Mouse (Mus musculus) limb, embryonic 10.5 days (tissue): ENCODE data around the gene Plekhg3. TPM values are rescaled to one million over a fixed set of nuclear protein-coding genes. Genes with fewer than 3 reads are reported as not detected.
A peak's percentile ranks its signal among the peaks of the same experiment; 100 is the strongest.

Experiments
- DNase-seq: peaks from one replicate; pipeline ENCODE4 v3.0.0-alpha.2; 2017; ENCODE audit warnings: low spot score
- H3K27ac ChIP-seq: fragments of 300-500 bp; sonication (generic); 2 replicates; pipeline ENCODE4 v1.5.1; 2016; ENCODE audit warnings: mild to moderate bottlenecking
- H3K27me3 ChIP-seq: fragments of 300-500 bp; sonication (generic); 2 replicates; pipeline ENCODE4 v1.6.1; 2016; ENCODE audit warnings: low read depth, mild to moderate bottlenecking; ENCODE audit not compliant: poor library complexity, severe bottlenecking
- H3K36me3 ChIP-seq: fragments of 300-500 bp; sonication (generic); 2 replicates; pipeline ENCODE4 v1.6.1; 2016; ENCODE audit warnings: mild to moderate bottlenecking, moderate library complexity
- H3K4me1 ChIP-seq: fragments of 300-500 bp; sonication (generic); 2 replicates; pipeline ENCODE4 v1.6.1; 2016
- H3K4me3 ChIP-seq: fragments of 300-500 bp; sonication (generic); 2 replicates; pipeline ENCODE4 v1.5.1; 2016; ENCODE audit warnings: mild to moderate bottlenecking, moderate library complexity
- H3K9me3 ChIP-seq: fragments of 300-500 bp; sonication (generic); replicated peaks from 2 replicates; pipeline ENCODE4 v1.6.1; 2016; ENCODE audit warnings: mild to moderate bottlenecking
- WGBS: fragments of 180-500 bp; shearing (Covaris S2); methylation state at CpG from one replicate; pipeline ENCODE4 v1.1.7; 2016; 5-methylcytosine and 5-hydroxymethylcytosine counted together
- polyA plus RNA-seq: library from polyadenylated mRNA; unstranded; fragments of >200 nt; fragmentation: Nextera tagmentation; extraction: Ambion mirVana; gene quantifications from 2 replicates; pipeline ENCODE4 v1.2.1, GENCODE M21; 2016

Plekhg3 gene
- polyA plus RNA-seq, 1 experiment from 2014 or later: 6.2 TPM

GRCm38 (mm10) chr12:76532926-76533376 lies 2.3 kb downstream of the Plekhg3 start:
- Histone ChIP-seq H3K9me3 (no peaks in the 10 kb centered on the region), H3K4me3 (peak overlapping the region; percentile 85), H3K4me1 (peaks cover 64% of the 10 kb centered on the region), H3K27ac (peak overlapping the region; percentile 94), H3K36me3 (0 out of 2 replicates have a peak, but pooled peaks cover 2% of the 10 kb centered on the region), H3K27me3 (peaks cover 45% of the 10 kb centered on the region)
- WGBS: under 1% methylated on average over 31 of the region's 31 CpGs
- no peak for DNase-seq

GRCm38 (mm10) chr12:76533377-76534222 lies 2.9 kb downstream of the Plekhg3 start:
- 0% methylated on average over 73 of the region's 74 CpGs for WGBS
- H3K27ac ChIP-seq: peak overlapping the region; percentile 94
- peaks cover 64% of the 10 kb centered on the region for H3K4me1 ChIP-seq

GRCm38 (mm10) chr12:76534233-76534632 lies 3.5 kb downstream of the Plekhg3 start:
- Histone ChIP-seq H3K27ac (peak overlapping the region; percentile 94), H3K4me1 (peaks cover 64% of the 10 kb centered on the region), H3K4me3 (peak overlapping the region; percentile 85), H3K36me3 (0 out of 2 replicates have a peak, but pooled peaks cover 2% of the 10 kb centered on the region), H3K9me3 (no peaks in the 10 kb centered on the region), H3K27me3 (peaks cover 45% of the 10 kb centered on the region)
- WGBS: 2% methylated on average over 11 of the region's 11 CpGs
- no peak for DNase-seq

More at GRCm38 (mm10) chr12:76533377-76534222, 2.9 kb downstream of the Plekhg3 start:
- Histone ChIP-seq H3K4me3 (peak overlapping the region; percentile 85), H3K27me3 (peaks cover 45% of the 10 kb centered on the region), H3K9me3 (no peaks in the 10 kb centered on the region), H3K36me3 (0 out of 2 replicates have a peak, but pooled peaks cover 2% of the 10 kb centered on the region)
- DNase-seq: peak; percentile 87

- 16% methylated on average over 9 of the region's 9 CpGs for WGBS
- Histone ChIP-seq H3K27me3 (peaks cover 45% of the 10 kb centered on the region), H3K27ac (peak overlapping the region; percentile 94; the same call in 1 of the 2 replicates), H3K36me3 (peaks cover 6% of the 10 kb centered on the region; the same call in 1 of the 2 replicates), H3K9me3 (no peaks in the 10 kb centered on the region), H3K4me1 (peaks cover 64% of the 10 kb centered on the region), H3K4me3 (peak overlapping the region; percentile 85)
- DNase-seq: no peak
These were observed 4.1 kb downstream of the Plekhg3 start for GRCm38 (mm10) chr12:76534641-76535283.

- Histone ChIP-seq H3K27me3 (peaks cover 43% of the 10 kb centered on the region), H3K4me3 (peak overlapping the region; percentile 85), H3K9me3 (no peaks in the 10 kb centered on the region), H3K27ac (peak overlapping the region; percentile 46; the same call in 1 of the 2 replicates), H3K36me3 (peaks cover 6% of the 10 kb centered on the region; the same call in 1 of the 2 replicates), H3K4me1 (peaks cover 62% of the 10 kb centered on the region)
- no peak for DNase-seq
- 23% methylated on average over 9 of the region's 9 CpGs for WGBS
These were observed 4.8 kb downstream of the Plekhg3 start for GRCm38 (mm10) chr12:76535471-76535900.

GRCm38 (mm10) chr12:76536591-76537153 lies 6.0 kb downstream of the Plekhg3 start:
- H3K27me3 ChIP-seq: peaks cover 32% of the 10 kb centered on the region
- peaks cover 50% of the 10 kb centered on the region for H3K4me1 ChIP-seq
- peak overlapping the region; percentile 42; the same call in 1 of the 2 replicates for H3K27ac ChIP-seq
- peaks cover 6% of the 10 kb centered on the region; the same call in 1 of the 2 replicates for H3K36me3 ChIP-seq
- no peaks in the 10 kb centered on the region for H3K9me3 ChIP-seq
- no peak overlapping the region for H3K4me3 ChIP-seq
- no peak for DNase-seq
- 86% methylated on average over 8 of the region's 8 CpGs for WGBS

DNA sequence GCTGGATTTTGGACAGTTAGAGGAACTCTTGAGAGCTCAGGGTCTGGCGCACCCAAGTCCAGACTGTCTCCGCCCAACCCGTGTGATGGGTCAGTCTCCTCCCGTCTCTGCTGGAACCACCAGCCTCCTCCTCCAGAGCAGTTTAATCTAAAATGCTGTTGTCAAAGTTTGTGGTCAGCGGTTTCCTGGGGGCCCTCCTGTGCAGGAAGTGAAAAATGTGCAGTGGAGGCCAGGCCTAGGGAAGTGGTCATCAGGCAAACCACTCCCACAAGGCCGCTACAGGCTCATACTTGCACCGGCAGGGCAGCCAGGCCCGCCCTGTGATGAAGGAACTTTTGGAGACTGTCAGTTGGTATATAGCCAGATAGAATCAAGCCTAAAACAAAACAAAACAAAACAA lies 6.7 kb downstream of the Plekhg3 start:
- Histone ChIP-seq H3K4me3 (no peak overlapping the region), H3K9me3 (no peaks in the 10 kb centered on the region), H3K27me3 (peaks cover 26% of the 10 kb centered on the region), H3K4me1 (peaks cover 42% of the 10 kb centered on the region), H3K27ac (no peak overlapping the region), H3K36me3 (peaks cover 6% of the 10 kb centered on the region; the same call in 1 of the 2 replicates)
- WGBS: 90% methylated on average over 8 of the region's 8 CpGs
- DNase-seq: no peak

DNA sequence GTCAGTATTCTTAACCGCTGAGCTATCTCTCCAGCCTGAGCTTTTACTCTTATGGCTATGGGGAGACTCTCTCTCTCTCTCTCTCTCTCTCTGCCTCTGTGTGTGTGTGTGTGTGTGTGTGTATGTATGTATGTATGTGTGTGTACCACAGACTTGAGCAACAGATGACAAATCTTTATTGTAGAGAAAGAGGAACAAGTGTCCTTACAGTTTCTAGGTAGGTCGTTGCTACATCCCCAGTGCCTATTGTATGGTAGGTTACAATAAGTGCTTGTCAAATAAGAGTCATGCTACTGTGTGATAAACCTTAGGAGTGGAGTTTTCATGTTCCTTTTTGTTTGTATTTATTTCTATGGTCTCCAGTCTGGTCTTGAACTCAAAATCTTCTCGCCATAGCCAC lies 9.5 kb downstream of the Plekhg3 start:
- Histone ChIP-seq H3K36me3 (peaks cover 6% of the 10 kb centered on the region; the same call in 1 of the 2 replicates), H3K4me3 (no peak overlapping the region), H3K27me3 (peaks cover 7% of the 10 kb centered on the region; the same call in 1 of the 2 replicates), H3K9me3 (no peaks in the 10 kb centered on the region), H3K27ac (no peak overlapping the region), H3K4me1 (peaks cover 18% of the 10 kb centered on the region)
- no peak for DNase-seq
- 89% methylated on average over 3 of the region's 3 CpGs for WGBS

DNA sequence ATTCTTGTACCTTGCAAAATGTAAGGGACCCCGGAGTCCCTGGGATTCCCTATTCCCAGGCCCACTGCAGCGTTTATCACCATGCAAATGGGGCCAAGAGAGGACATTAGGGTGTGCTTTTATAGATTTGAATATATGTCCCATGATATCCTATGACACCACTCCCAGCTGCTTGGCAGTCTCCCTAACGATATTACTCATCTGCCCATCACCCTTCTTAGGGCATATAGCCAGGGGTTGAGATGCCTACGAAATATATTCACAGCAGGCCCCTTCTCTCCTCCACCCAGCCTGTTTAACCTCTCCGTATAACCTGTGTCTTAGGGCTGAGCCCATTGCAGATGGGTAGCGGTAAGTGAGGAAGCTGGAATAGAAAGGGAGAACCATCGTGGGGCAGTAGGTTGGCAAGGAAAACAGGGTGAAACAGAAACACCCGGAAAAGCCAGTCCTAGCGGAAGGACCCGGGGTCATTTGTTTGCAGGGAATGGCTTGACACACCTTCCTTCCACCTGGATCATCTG lies 10.1 kb downstream of the Plekhg3 start:
- H3K4me1 ChIP-seq: peaks cover 18% of the 10 kb centered on the region
- H3K9me3 ChIP-seq: no peaks in the 10 kb centered on the region
- H3K27ac ChIP-seq: no peak overlapping the region
- H3K36me3 ChIP-seq: peaks cover 6% of the 10 kb centered on the region; the same call in 1 of the 2 replicates
- DNase-seq: no peak
- WGBS: 81% methylated on average over 10 of the region's 10 CpGs
- no peak overlapping the region for H3K4me3 ChIP-seq
- peaks cover under 1% of the 10 kb centered on the region; the same call in 1 of the 2 replicates for H3K27me3 ChIP-seq

DNA sequence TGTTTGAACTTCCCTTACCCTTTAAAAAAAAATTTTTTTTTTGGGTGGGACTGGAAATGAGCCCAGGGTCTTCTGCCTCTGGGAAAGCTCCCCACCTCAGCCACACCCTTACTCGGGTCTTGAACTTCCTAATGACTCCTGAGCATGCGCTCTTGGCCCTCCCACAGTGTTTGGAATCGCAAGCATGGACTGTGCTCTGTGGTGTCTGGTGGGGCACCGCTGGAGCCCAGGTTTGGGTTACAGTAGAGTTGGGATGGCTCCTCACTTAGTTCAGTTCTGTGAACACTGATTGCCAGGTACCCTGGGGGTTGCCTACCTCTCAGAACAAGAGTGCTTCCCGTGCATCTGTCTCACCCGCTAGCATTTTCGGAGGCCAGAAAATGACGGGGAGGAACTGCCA lies 10.8 kb downstream of the Plekhg3 start:
- Histone ChIP-seq H3K27ac (no peak overlapping the region), H3K27me3 (no peaks in the 10 kb centered on the region), H3K4me3 (no peak overlapping the region), H3K4me1 (peaks cover 22% of the 10 kb centered on the region), H3K36me3 (peaks cover 6% of the 10 kb centered on the region; the same call in 1 of the 2 replicates), H3K9me3 (no peaks in the 10 kb centered on the region)
- WGBS: 53% methylated on average over 8 of the region's 8 CpGs
- DNase-seq: no peak

DNA sequence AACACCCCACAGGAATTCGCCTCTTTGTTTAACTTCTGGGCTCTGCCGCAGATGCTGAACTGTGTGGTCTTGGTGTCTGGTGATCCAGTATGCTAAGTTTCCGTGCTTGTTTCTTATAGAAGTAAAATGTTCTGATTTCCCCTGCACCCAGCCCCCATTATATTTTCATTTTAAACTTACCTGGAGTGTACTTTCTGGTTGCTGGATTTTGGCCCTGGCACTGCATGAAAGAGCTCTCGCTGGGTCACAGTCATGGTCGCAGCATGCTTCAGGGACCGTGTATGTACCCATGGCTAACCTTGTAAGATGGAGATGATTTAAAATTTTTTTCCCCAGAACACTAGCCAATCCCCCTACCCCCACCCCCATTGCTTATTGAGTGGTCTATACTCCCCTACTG lies 11.2 kb downstream of the Plekhg3 start:
- H3K27ac ChIP-seq: no peak overlapping the region
- WGBS: 88% methylated on average over 6 of the region's 6 CpGs
- no peak for DNase-seq
- peaks cover 22% of the 10 kb centered on the region for H3K4me1 ChIP-seq
- H3K36me3 ChIP-seq: peaks cover 6% of the 10 kb centered on the region; the same call in 1 of the 2 replicates
- 0 out of 2 replicates have a peak, but pooled peaks cover 3% of the 10 kb centered on the region for H3K27me3 ChIP-seq
- H3K4me3 ChIP-seq: no peak overlapping the region
- no peaks in the 10 kb centered on the region for H3K9me3 ChIP-seq

DNA sequence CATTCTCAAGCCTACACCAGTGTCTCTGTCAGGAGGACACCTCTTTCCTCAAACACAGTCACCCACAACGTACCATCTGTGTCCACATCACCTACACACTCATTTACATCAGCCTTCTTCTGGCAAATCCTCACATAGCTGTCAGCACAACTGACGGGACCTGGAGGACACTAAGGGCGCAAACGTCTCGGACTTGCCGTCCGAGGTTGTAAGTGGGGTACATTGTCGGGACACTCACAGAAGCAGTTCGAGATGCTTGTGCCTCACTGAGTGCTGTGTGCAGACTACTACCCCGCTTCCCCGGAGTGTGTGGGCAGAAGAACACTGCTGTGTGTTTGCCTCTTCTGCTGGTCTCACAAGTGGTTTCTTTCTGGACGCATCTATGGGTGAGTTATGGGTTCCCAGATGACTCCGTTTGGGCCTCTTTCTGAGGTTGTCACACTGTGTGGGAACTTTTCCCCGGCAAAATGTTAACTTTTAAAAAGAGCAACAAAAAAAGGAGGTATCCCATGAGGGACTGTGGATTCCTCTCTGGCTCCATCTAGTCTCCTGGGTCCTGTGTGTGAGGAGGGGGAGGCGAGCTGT lies 15.2 kb downstream of the Plekhg3 start:
- no peak for DNase-seq
- Histone ChIP-seq H3K4me1 (peaks cover 41% of the 10 kb centered on the region), H3K4me3 (peak overlapping the region; percentile 40), H3K27ac (peak overlapping the region; percentile 78; the same call in 1 of the 2 replicates), H3K27me3 (peaks cover 17% of the 10 kb centered on the region), H3K36me3 (no peaks in the 10 kb centered on the region), H3K9me3 (no peaks in the 10 kb centered on the region)
- 50% methylated on average over 15 of the region's 15 CpGs for WGBS
